Mouse (Mus musculus) lung, postnatal 0 days (tissue): Measurements from ENCODE around the gene Gm29776. TPM values are rescaled to one million over a fixed set of nuclear protein-coding genes. Genes with fewer than 3 reads are reported as not detected.

Source experiments
- ATAC-seq: fragments of 200-750 bp; cut with Nextera tagmentation; 2 replicates; pipeline ENCODE4 v1.8.0; 2017; ENCODE audit warnings: moderate library complexity
- DNase-seq: peaks from one replicate; pipeline ENCODE4 v3.0.0-alpha.2; 2016; ENCODE audit warnings: low spot score
- H3K27ac ChIP-seq: fragments of 300-500 bp; sonication (generic); 2 replicates; pipeline ENCODE4 v1.5.1; 2014; ENCODE audit warnings: antibody characterized with exemption, mild to moderate bottlenecking, low read length, mixed read lengths
- H3K27me3 ChIP-seq: fragments of 300-500 bp; sonication (generic); replicated peaks from 2 replicates; pipeline ENCODE4 v1.6.1; 2014; ENCODE audit warnings: low read length, mixed read lengths; ENCODE audit not compliant: insufficient read depth
- H3K36me3 ChIP-seq: fragments of 300-500 bp; sonication (generic); 2 replicates; pipeline ENCODE4 v1.6.1; 2014; ENCODE audit warnings: low read length, mixed read lengths; ENCODE audit not compliant: insufficient read depth
- H3K4me1 ChIP-seq: fragments of 300-500 bp; sonication (generic); 2 replicates; pipeline ENCODE4 v1.6.1; 2014; ENCODE audit warnings: antibody characterized with exemption, low read depth, low read length, mixed read lengths; ENCODE audit not compliant: insufficient read depth
- H3K4me2 ChIP-seq: fragments of 300-500 bp; sonication (generic); replicated peaks from 2 replicates; pipeline ENCODE4 v1.6.1; 2014; ENCODE audit warnings: low read depth, mild to moderate bottlenecking, low read length, moderate library complexity, mixed read lengths
- H3K4me3 ChIP-seq: fragments of 300-500 bp; sonication (generic); 2 replicates; pipeline ENCODE4 v1.5.1; 2014; ENCODE audit warnings: low read depth, low read length
- H3K9ac ChIP-seq: fragments of 300-500 bp; sonication (generic); replicated peaks from 2 replicates; pipeline ENCODE4 v1.6.1; 2014; ENCODE audit warnings: low read depth, mild to moderate bottlenecking
- H3K9me3 ChIP-seq: fragments of 300-500 bp; sonication (generic); 2 replicates; pipeline ENCODE4 v1.6.1; 2016; ENCODE audit warnings: low read length, mixed read lengths
- CTCF ChIP-seq: IDR thresholded peaks from 2 replicates; pipeline ENCODE4 v1.5.1; 2016; ENCODE audit warnings: antibody characterized with exemption, mild to moderate bottlenecking
- EP300 ChIP-seq: IDR thresholded peaks from 2 replicates; pipeline ENCODE4 v1.6.1; 2016; ENCODE audit warnings: antibody characterized with exemption, mild to moderate bottlenecking, control low read depth
- WGBS: fragments of 180-500 bp; shearing (Covaris S2); extraction: QIAGEN DNeasy Blood & Tissue Kit; methylation state at CpG from one replicate; pipeline ENCODE4 v1.1.7; 2014; 5-methylcytosine and 5-hydroxymethylcytosine counted together
- polyA plus RNA-seq: library from polyadenylated mRNA; unstranded; fragments of >200 nt; fragmentation: Nextera tagmentation; extraction: Ambion mirVana; gene quantifications from 2 replicates; pipeline ENCODE4 v1.2.1, GENCODE M21; 2015

Gene Gm29776
- polyA plus RNA-seq, 1 experiment from 2014 or later = 0.25 TPM

- Histone ChIP-seq H3K9me3 (no peaks in the 10 kb centered on the region), H3K4me3 (no peak overlapping the region), H3K27me3 (no peaks in the 10 kb centered on the region; the same call in 1 of the 2 replicates), H3K4me1 (no peaks in the 10 kb centered on the region), H3K36me3 (no peaks in the 10 kb centered on the region), H3K27ac (no peak overlapping the region), H3K9ac (no peak overlapping the region), H3K4me2 (no peak overlapping the region)
- ATAC-seq (peak; percentile 47), DNase-seq (no peak)
- WGBS = 22% methylated on average over 5 of the region's 5 CpGs
- TF ChIP-seq CTCF (no peak), EP300 (no peak)
Observed at GRCm38 (mm10) chr14:54705844-54706243, 7.2 kb upstream of the Gm29776 start.

GRCm38 (mm10) chr14:54703207-54703606, 4.6 kb upstream of the Gm29776 start:
- Histone ChIP-seq H3K4me1 (no peaks in the 10 kb centered on the region), H3K36me3 (no peaks in the 10 kb centered on the region), H3K4me2 (no peak overlapping the region), H3K4me3 (no peak overlapping the region), H3K9ac (no peak overlapping the region), H3K9me3 (no peaks in the 10 kb centered on the region), H3K27ac (no peak overlapping the region), H3K27me3 (no peaks in the 10 kb centered on the region; the same call in 1 of the 2 replicates)
- ATAC-seq (no peak), DNase-seq (no peak)
- WGBS = 51% methylated on average over 10 of the region's 10 CpGs
- TF ChIP-seq CTCF (no peak), EP300 (no peak)

GRCm38 (mm10) chr14:54701298-54701697, 2.7 kb upstream of the Gm29776 start:
- no peak for TF ChIP-seq EP300
- TF ChIP-seq CTCF = peak; percentile 99
- ATAC-seq = peak; percentile 60
- WGBS = 3% methylated on average over 6 of the region's 6 CpGs
- Histone ChIP-seq H3K36me3 (no peaks in the 10 kb centered on the region), H3K27me3 (no peaks in the 10 kb centered on the region; the same call in 1 of the 2 replicates), H3K4me1 (no peaks in the 10 kb centered on the region), H3K27ac (no peak overlapping the region), H3K9ac (no peak overlapping the region), H3K4me3 (no peak overlapping the region), H3K9me3 (no peaks in the 10 kb centered on the region), H3K4me2 (no peak overlapping the region)
- peak; percentile 86 for DNase-seq

- Histone ChIP-seq H3K4me2 (no peak overlapping the region), H3K27ac (no peak overlapping the region), H3K27me3 (no peaks in the 10 kb centered on the region; the same call in 1 of the 2 replicates), H3K4me3 (no peak overlapping the region), H3K36me3 (no peaks in the 10 kb centered on the region), H3K9ac (no peak overlapping the region), H3K4me1 (no peaks in the 10 kb centered on the region), H3K9me3 (no peaks in the 10 kb centered on the region)
- WGBS = 33% methylated on average over 3 of the region's 3 CpGs
- DNase-seq (no peak), ATAC-seq (no peak)
- no peak for TF ChIP-seq CTCF
- TF ChIP-seq EP300 = no peak
Observed at GRCm38 (mm10) chr14:54699586-54699985, 953 bp upstream of the Gm29776 start.

GRCm38 (mm10) chr14:54696752-54697151, 1.9 kb downstream of the Gm29776 start:
- TF ChIP-seq EP300 (no peak), CTCF (no peak)
- no peak overlapping the region for H3K4me2 ChIP-seq
- no peaks in the 10 kb centered on the region for H3K27me3 ChIP-seq
- no peaks in the 10 kb centered on the region for H3K4me1 ChIP-seq
- H3K9me3 ChIP-seq = no peaks in the 10 kb centered on the region
- 79% methylated on average over 4 of the region's 4 CpGs for WGBS
- H3K9ac ChIP-seq = no peak overlapping the region
- H3K27ac ChIP-seq = no peak overlapping the region
- no peak overlapping the region for H3K4me3 ChIP-seq
- DNase-seq = no peak
- no peak for ATAC-seq
- no peaks in the 10 kb centered on the region for H3K36me3 ChIP-seq

- 47% methylated on average over 6 of the region's 6 CpGs for WGBS
- H3K4me3 ChIP-seq = no peak overlapping the region
- no peak for TF ChIP-seq CTCF
- TF ChIP-seq EP300 = no peak
Observed at GRCm38 (mm10) chr14:54695042-54695441, 3.6 kb downstream of the Gm29776 start.

GRCm38 (mm10) chr14:54687251-54687650, 11.4 kb downstream of the Gm29776 start:
- no peak for ATAC-seq

More at GRCm38 (mm10) chr14:54695042-54695441, 3.6 kb downstream of the Gm29776 start:
- no peak for DNase-seq
- no peak overlapping the region for H3K9ac ChIP-seq
- H3K27ac ChIP-seq = no peak overlapping the region
- H3K4me1 ChIP-seq = no peaks in the 10 kb centered on the region
- H3K27me3 ChIP-seq = no peaks in the 10 kb centered on the region
- no peaks in the 10 kb centered on the region; the same call in 1 of the 2 replicates for H3K36me3 ChIP-seq
- no peaks in the 10 kb centered on the region for H3K9me3 ChIP-seq
- H3K4me2 ChIP-seq = no peak overlapping the region
- no peak for ATAC-seq

More at GRCm38 (mm10) chr14:54687251-54687650, 11.4 kb downstream of the Gm29776 start:
- Histone ChIP-seq H3K4me1 (peaks cover 8% of the 10 kb centered on the region; the same call in 1 of the 2 replicates), H3K27ac (peak overlapping the region; percentile 98), H3K4me2 (peak overlapping the region; percentile 71), H3K4me3 (peak overlapping the region; percentile 96), H3K36me3 (no peaks in the 10 kb centered on the region; the same call in 1 of the 2 replicates), H3K9me3 (no peaks in the 10 kb centered on the region), H3K9ac (peak overlapping the region; percentile 62), H3K27me3 (no peaks in the 10 kb centered on the region)
- TF ChIP-seq EP300 (no peak), CTCF (no peak)
- DNase-seq = peak; percentile 35
- WGBS = 2% methylated on average over 8 of the region's 8 CpGs
